Mouse (Mus musculus): ENCODE measurements around the gene Abraxas2.

Abraxas2 gene

GRCm38 (mm10) chr7:132859042-132859958, at the start of gene Abraxas2:
Gene Abraxas2, plus strand, starts transcription at chr7:132859225.
- peak; percentile 76 to 84 for DNase-seq (ENCODE audit: low spot score in 2 of 2)

- no peak for DNase-seq (ENCODE audit: low spot score in 2 of 2)
Measured at GRCm38 (mm10) chr7:132809721-132810120, 49.3 kb upstream of the Abraxas2 start.

- peak in 1 of 2 experiments; percentile 47 for DNase-seq (ENCODE audit: low spot score in 2 of 2)
Measured at GRCm38 (mm10) chr7:132810368-132810767, 48.7 kb upstream of the Abraxas2 start.

GRCm38 (mm10) chr7:132810879-132811278, 48.1 kb upstream of the Abraxas2 start:
- DNase-seq (ENCODE audit: low spot score in 2 of 2), result peak; percentile 73 to 86

- DNase-seq (ENCODE audit: low spot score in 2 of 2), result peak in 1 of 2 experiments; percentile 11
Measured at GRCm38 (mm10) chr7:132811716-132812618, 47.1 kb upstream of the Abraxas2 start.

- peak in 1 of 2 experiments; percentile 42 for DNase-seq (ENCODE audit: low spot score in 2 of 2)
Measured at GRCm38 (mm10) chr7:132812619-132813415, 46.2 kb upstream of the Abraxas2 start.

GRCm38 (mm10) chr7:132813416-132814088, 45.5 kb upstream of the Abraxas2 start, which contains the start of gene Fam53b:
Gene Fam53b, minus strand, starts transcription at chr7:132813886.
- DNase-seq (ENCODE audit: low spot score in 2 of 2), result peak; percentile 54 to 67

- DNase-seq (ENCODE audit: low spot score in 2 of 2), result no peak
Measured at GRCm38 (mm10) chr7:132814089-132814450, 45.0 kb upstream of the Abraxas2 start.

GRCm38 (mm10) chr7:132815081-132815480, 43.9 kb upstream of the Abraxas2 start:
- DNase-seq (ENCODE audit: low spot score in 2 of 2), result no peak

- no peak for DNase-seq (ENCODE audit: low spot score in 2 of 2)
Measured at GRCm38 (mm10) chr7:132816528-132816927, 42.5 kb upstream of the Abraxas2 start.

- no peak for DNase-seq (ENCODE audit: low spot score in 2 of 2)
Measured at GRCm38 (mm10) chr7:132817056-132817455, 42.0 kb upstream of the Abraxas2 start.

GRCm38 (mm10) chr7:132820692-132821091, 38.3 kb upstream of the Abraxas2 start:
- DNase-seq (ENCODE audit: low spot score in 2 of 2), result no peak

- DNase-seq (ENCODE audit: low spot score in 2 of 2), result no peak
Measured at GRCm38 (mm10) chr7:132823832-132824231, 35.2 kb upstream of the Abraxas2 start.

- no peak for DNase-seq (ENCODE audit: low spot score in 2 of 2)
Measured at GRCm38 (mm10) chr7:132824346-132825022, 34.5 kb upstream of the Abraxas2 start.

GRCm38 (mm10) chr7:132830955-132831354, 28.1 kb upstream of the Abraxas2 start:
- no peak for DNase-seq (ENCODE audit: low spot score in 2 of 2)

GRCm38 (mm10) chr7:132841287-132841686, 17.7 kb upstream of the Abraxas2 start:
- no peak for DNase-seq (ENCODE audit: low spot score in 2 of 2)

- no peak for DNase-seq (ENCODE audit: low spot score in 2 of 2)
Measured at GRCm38 (mm10) chr7:132842455-132842854, 16.6 kb upstream of the Abraxas2 start.

GRCm38 (mm10) chr7:132843152-132843551, 15.9 kb upstream of the Abraxas2 start:
- DNase-seq (ENCODE audit: low spot score in 2 of 2), result no peak

- peak; percentile 69 to 70 for DNase-seq (ENCODE audit: low spot score in 2 of 2)
Measured at GRCm38 (mm10) chr7:132852173-132852844, 6.7 kb upstream of the Abraxas2 start, which contains the start of gene Eef1akmt2. Gene Eef1akmt2, minus strand, starts transcription at chr7:132852673.

- no peak for DNase-seq (ENCODE audit: low spot score in 2 of 2)
Measured at GRCm38 (mm10) chr7:132853361-132853760, 5.7 kb upstream of the Abraxas2 start.
